Mouse (Mus musculus) macrophage (primary cell): ENCODE results near the gene Tmem88b. TPM values are rescaled to one million over a fixed set of nuclear protein-coding genes. Genes with fewer than 3 reads are reported as not detected.
"Not testable (repeated sequence)": the region's sequence is repeated elsewhere in the genome, so short reads cannot be mapped to it uniquely, and the experiment has no call there.

Experiments
- H3K27ac ChIP-seq: fragments of 350-480 bp; formaldehyde crosslinking; 2 replicates; pipeline ENCODE4 v1.9.0; 2021
- H3K36me3 ChIP-seq: fragments of 350-480 bp; formaldehyde crosslinking; 2 replicates; pipeline ENCODE4 v1.9.0; 2021; ENCODE audit errors: inconsistent target
- H3K4me3 ChIP-seq: fragments of 350-480 bp; formaldehyde crosslinking; 2 replicates; pipeline ENCODE4 v1.9.0; 2021; ENCODE audit errors: inconsistent target
- H3K79me2 ChIP-seq: fragments of 350-480 bp; formaldehyde crosslinking; 2 replicates; pipeline ENCODE4 v1.9.0; 2021; ENCODE audit errors: inconsistent target
- WGBS: methylation state at CpG from one replicate; pipeline ENCODE4 v1.1.7; 2026; ENCODE audit warnings: inconsistent platforms; ENCODE audit not compliant: missing documents; 5-methylcytosine and 5-hydroxymethylcytosine counted together
- polyA plus RNA-seq: library from polyadenylated mRNA; stranded (reverse); fragments of 250-400 nt; gene quantifications from 3 replicates; pipeline ENCODE4 v1.2.4, GENCODE M21; 2018; ENCODE audit warnings: inconsistent platforms

Tmem88b gene
- polyA plus RNA-seq, 1 experiment from 2014 or later, result not detected

- under 1% methylated on average over 51 of the region's 58 CpGs for WGBS
- Histone ChIP-seq H3K36me3 (peaks cover 18% of the 10 kb centered on the region), H3K4me3 (peak overlapping the region; percentile 96), H3K27ac (peak overlapping the region; percentile 45; the same call in 1 of the 2 replicates), H3K79me2 (peaks cover 45% of the 10 kb centered on the region)
Observed at GRCm38 (mm10) chr4:155803340-155804041, 17.8 kb upstream of the Tmem88b start.

- Histone ChIP-seq H3K4me3 (peak within 1 kb of the TSS; percentile 96), H3K27ac (peak within 1 kb of the TSS; percentile 45), H3K79me2 (peaks cover 42% of the 10 kb centered on the region), H3K36me3 (peaks cover 11% of the 10 kb centered on the region)
- WGBS, result 6% methylated on average over 12 of the region's 12 CpGs
Observed at GRCm38 (mm10) chr4:155802741-155803339, 17.2 kb upstream of the Tmem88b start, which contains the start of gene Mrpl20. TSS of gene Mrpl20 (plus strand) at chr4:155802878.

GRCm38 (mm10) chr4:155802075-155802474 is 16.4 kb upstream of the Tmem88b start:
- Histone ChIP-seq H3K36me3 (peaks cover 4% of the 10 kb centered on the region; the same call in 1 of the 2 replicates), H3K27ac (no peak overlapping the region), H3K79me2 (peaks cover 35% of the 10 kb centered on the region), H3K4me3 (no peak overlapping the region)
- WGBS, result no CpG with 5 or more reads among the region's 1 CpGs

GRCm38 (mm10) chr4:155793730-155794129 is 8.1 kb upstream of the Tmem88b start:
- WGBS, result 91% methylated on average over 2 of the region's 2 CpGs
- Histone ChIP-seq H3K79me2 (no peaks in the 10 kb centered on the region), H3K4me3 (no peak overlapping the region), H3K27ac (no peak overlapping the region), H3K36me3 (no peaks in the 10 kb centered on the region)

- Histone ChIP-seq H3K36me3 (no peaks in the 10 kb centered on the region), H3K27ac (no peak overlapping the region), H3K4me3 (no peak overlapping the region), H3K79me2 (no peaks in the 10 kb centered on the region)
- 88% methylated on average over 24 of the region's 24 CpGs for WGBS
Observed at GRCm38 (mm10) chr4:155791240-155791933, 5.7 kb upstream of the Tmem88b start.

- no peak overlapping the region for H3K27ac ChIP-seq
- no peak overlapping the region for H3K4me3 ChIP-seq
- no peaks in the 10 kb centered on the region for H3K79me2 ChIP-seq
- no peaks in the 10 kb centered on the region for H3K36me3 ChIP-seq
- 100% methylated on average over 3 of the region's 3 CpGs for WGBS
Observed at GRCm38 (mm10) chr4:155790650-155791161, 5.0 kb upstream of the Tmem88b start.

- Histone ChIP-seq H3K27ac (no peak within 1 kb of the TSS), H3K79me2 (no peaks in the 10 kb centered on the region), H3K36me3 (no peaks in the 10 kb centered on the region), H3K4me3 (no peak within 1 kb of the TSS)
- WGBS, result 91% methylated on average over 3 of the region's 3 CpGs
Observed at GRCm38 (mm10) chr4:155790021-155790489, 4.4 kb upstream of the Tmem88b start, which contains the start of gene Ankrd65. TSS of gene Ankrd65 (plus strand) at chr4:155790439.

- H3K36me3 ChIP-seq, H3K27ac ChIP-seq: not testable (repeated sequence)
- 79% methylated on average over 4 of the region's 4 CpGs for WGBS
Observed at GRCm38 (mm10) chr4:155788833-155789232, 3.2 kb upstream of the Tmem88b start.

GRCm38 (mm10) chr4:155788300-155788699 is 2.6 kb upstream of the Tmem88b start:
- no peaks in the 10 kb centered on the region for H3K36me3 ChIP-seq
- WGBS, result 48% methylated on average over 3 of the region's 3 CpGs
- no peaks in the 10 kb centered on the region for H3K79me2 ChIP-seq
- H3K27ac ChIP-seq, result no peak overlapping the region
- H3K4me3 ChIP-seq, result no peak overlapping the region

More at GRCm38 (mm10) chr4:155788833-155789232, 3.2 kb upstream of the Tmem88b start:
- not testable (repeated sequence) for H3K79me2 ChIP-seq, H3K4me3 ChIP-seq

- Histone ChIP-seq H3K27ac (no peak overlapping the region), H3K36me3 (no peaks in the 10 kb centered on the region), H3K4me3 (no peak overlapping the region), H3K79me2 (no peaks in the 10 kb centered on the region)
- WGBS, result 81% methylated on average over 10 of the region's 10 CpGs
Observed at GRCm38 (mm10) chr4:155785246-155785645, 428 bp downstream of the Tmem88b start.

- H3K36me3 ChIP-seq, result no peaks in the 10 kb centered on the region
- WGBS, result 2% methylated on average over 52 of the region's 52 CpGs
- peak overlapping the region; percentile 13; the same call in 1 of the 2 replicates for H3K4me3 ChIP-seq
- H3K27ac ChIP-seq, result no peak overlapping the region
- H3K79me2 ChIP-seq, result no peaks in the 10 kb centered on the region
Observed at GRCm38 (mm10) chr4:155784081-155784701, 1.5 kb downstream of the Tmem88b start.

GRCm38 (mm10) chr4:155783486-155784080 is 2.1 kb downstream of the Tmem88b start:
- Histone ChIP-seq H3K4me3 (peak overlapping the region; percentile 13; the same call in 1 of the 2 replicates), H3K36me3 (no peaks in the 10 kb centered on the region), H3K79me2 (no peaks in the 10 kb centered on the region), H3K27ac (no peak overlapping the region)
- 51% methylated on average over 15 of the region's 16 CpGs for WGBS

GRCm38 (mm10) chr4:155780895-155781294 is 4.8 kb downstream of the Tmem88b start:
- WGBS, result 89% methylated on average over 6 of the region's 6 CpGs
- H3K79me2 ChIP-seq, result no peaks in the 10 kb centered on the region
- no peaks in the 10 kb centered on the region for H3K36me3 ChIP-seq
- H3K4me3 ChIP-seq, result no peak overlapping the region
- H3K27ac ChIP-seq, result no peak overlapping the region

GRCm38 (mm10) chr4:155779498-155779897 is 6.2 kb downstream of the Tmem88b start:
- Histone ChIP-seq H3K27ac (no peak overlapping the region), H3K79me2 (no peaks in the 10 kb centered on the region), H3K4me3 (no peak overlapping the region), H3K36me3 (no peaks in the 10 kb centered on the region)
- 88% methylated on average over 4 of the region's 4 CpGs for WGBS
